Mouse (Mus musculus) kidney, embryonic 14.5 days (tissue): ENCODE measurements around the gene 2310009B15Rik. TPM values are rescaled to one million over a fixed set of nuclear protein-coding genes. Genes with fewer than 3 reads are reported as not detected.

Source experiments
- ATAC-seq: fragments of 200-750 bp; cut with Nextera tagmentation; 2 replicates; pipeline ENCODE4 v1.8.0; 2017; ENCODE audit warnings: moderate number of reproducible peaks, mild to moderate bottlenecking, moderate TSS enrichment, moderate library complexity; ENCODE audit not compliant: low FRiP score, low TSS enrichment
- H3K27ac ChIP-seq: fragments of 300-500 bp; sonication (generic); 2 replicates; pipeline ENCODE4 v1.5.1; 2014; ENCODE audit warnings: low read depth, mild to moderate bottlenecking, low read length, moderate library complexity, mixed read lengths
- H3K27me3 ChIP-seq: fragments of 300-500 bp; sonication (generic); 2 replicates; pipeline ENCODE4 v1.6.1; 2014; ENCODE audit warnings: mild to moderate bottlenecking, low read length; ENCODE audit not compliant: control insufficient read depth, insufficient read depth
- H3K36me3 ChIP-seq: fragments of 300-500 bp; sonication (generic); 2 replicates; pipeline ENCODE4 v1.6.1; 2014; ENCODE audit warnings: low read length, mixed read lengths; ENCODE audit not compliant: control insufficient read depth, insufficient read depth
- H3K4me1 ChIP-seq: fragments of 300-500 bp; sonication (generic); 2 replicates; pipeline ENCODE4 v1.6.1; 2014; ENCODE audit warnings: low read length, mixed read lengths; ENCODE audit not compliant: control insufficient read depth, insufficient read depth
- H3K4me2 ChIP-seq: fragments of 300-500 bp; sonication (generic); replicated peaks from 2 replicates; pipeline ENCODE4 v1.6.1; 2014; ENCODE audit warnings: low read depth, mild to moderate bottlenecking, low read length
- H3K4me3 ChIP-seq: fragments of 300-500 bp; sonication (generic); 2 replicates; pipeline ENCODE4 v1.5.1; 2014; ENCODE audit warnings: mild to moderate bottlenecking, low read length
- H3K9ac ChIP-seq: fragments of 300-500 bp; sonication (generic); 2 replicates; pipeline ENCODE4 v1.6.1; 2014; ENCODE audit warnings: low read depth, mild to moderate bottlenecking, low read length, moderate library complexity
- H3K9me3 ChIP-seq: fragments of 300-500 bp; sonication (generic); 2 replicates; pipeline ENCODE4 v1.6.1; 2016; ENCODE audit warnings: low read length; ENCODE audit not compliant: control insufficient read depth
- WGBS: fragments of 180-500 bp; shearing (Covaris S2); extraction: QIAGEN DNeasy Blood & Tissue Kit; methylation state at CpG from one replicate; pipeline ENCODE4 v1.1.7; 2014; 5-methylcytosine and 5-hydroxymethylcytosine counted together
- polyA plus RNA-seq: library from polyadenylated mRNA; unstranded; fragments of >200 nt; fragmentation: Nextera tagmentation; extraction: Ambion mirVana; gene quantifications from 2 replicates; pipeline ENCODE4 v1.2.1, GENCODE M21; 2014

The 2310009B15Rik gene
- polyA plus RNA-seq, 1 experiment from 2014 or later: 47.8 TPM

DNA sequence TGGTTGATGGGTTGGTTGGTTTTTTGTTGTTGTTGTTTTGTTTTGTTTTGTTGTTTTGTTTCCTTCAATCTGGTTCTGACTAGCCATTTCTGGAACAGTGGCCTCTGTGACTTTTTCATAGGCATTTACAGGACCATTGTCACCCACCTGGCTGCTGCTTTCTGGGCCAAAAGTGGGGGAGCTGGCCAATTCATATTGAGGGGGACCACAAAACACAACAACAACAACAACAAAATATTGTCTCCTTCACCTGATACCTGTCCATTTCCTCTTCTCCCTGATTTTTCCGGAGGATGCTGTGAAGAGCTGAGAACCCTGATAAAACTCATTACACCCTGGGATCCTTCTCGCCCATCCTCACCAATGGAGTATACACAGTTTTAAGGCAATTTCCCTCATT is 17.4 kb downstream of the 2310009B15Rik start:
- Histone ChIP-seq H3K36me3 (no peaks in the 10 kb centered on the region), H3K4me1 (no peaks in the 10 kb centered on the region; the same call in 1 of the 2 replicates), H3K9me3 (no peaks in the 10 kb centered on the region), H3K4me2 (no peak overlapping the region), H3K4me3 (no peak overlapping the region), H3K27me3 (peaks cover 72% of the 10 kb centered on the region), H3K27ac (no peak overlapping the region), H3K9ac (no peak overlapping the region)
- 15% methylated on average over 2 of the region's 2 CpGs for WGBS
- ATAC-seq: no peak

DNA sequence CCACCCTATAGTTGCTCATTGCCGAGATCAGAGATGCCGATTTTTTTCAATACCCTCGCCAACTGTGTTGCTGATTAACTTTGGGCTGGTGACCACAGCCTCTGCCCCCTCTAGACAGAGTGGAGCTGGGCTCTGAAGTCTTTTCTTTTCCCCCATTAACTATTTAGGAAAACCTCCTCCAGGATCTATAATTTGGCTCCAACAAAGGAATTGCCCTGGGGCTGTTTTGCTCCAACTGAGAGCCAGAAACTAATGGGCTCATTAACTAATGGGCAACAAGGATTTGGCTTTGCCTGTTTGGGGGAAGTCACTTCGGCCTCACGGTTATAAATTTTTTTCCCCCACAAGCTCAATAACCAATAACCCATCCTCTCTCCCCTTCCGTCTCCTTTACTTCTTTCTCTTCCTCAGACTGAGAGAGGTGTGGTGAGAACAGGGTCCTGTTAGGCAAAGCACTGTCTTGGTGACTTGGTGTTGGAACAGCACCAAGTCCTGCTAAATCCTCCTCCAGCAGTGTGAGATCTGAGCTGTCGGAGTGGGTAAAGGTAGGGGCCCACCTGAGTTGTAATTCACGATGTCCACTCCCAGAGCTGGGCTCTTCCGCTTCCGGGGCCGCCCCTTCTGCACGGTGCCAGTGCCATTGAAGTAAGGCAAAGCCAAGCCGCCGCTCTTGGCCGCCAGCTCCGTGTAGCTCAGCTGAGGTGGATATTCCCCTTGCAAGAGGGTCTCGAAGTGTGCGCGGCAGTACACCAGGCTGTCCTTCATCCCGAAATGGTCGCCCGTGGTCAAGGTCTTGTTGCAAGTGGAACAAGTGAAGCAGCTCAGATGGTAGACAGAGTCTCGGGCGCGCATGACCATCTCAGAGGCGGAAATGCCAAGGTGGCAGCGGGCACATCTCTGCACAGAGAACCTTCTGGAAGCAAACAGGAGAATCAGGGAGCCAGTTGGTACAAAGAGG is 18.6 kb downstream of the 2310009B15Rik start:
- Histone ChIP-seq H3K4me1 (no peaks in the 10 kb centered on the region; the same call in 1 of the 2 replicates), H3K9ac (no peak overlapping the region), H3K27me3 (peaks cover 75% of the 10 kb centered on the region), H3K27ac (no peak overlapping the region), H3K4me2 (peak overlapping the region; percentile 25), H3K36me3 (no peaks in the 10 kb centered on the region), H3K9me3 (no peaks in the 10 kb centered on the region), H3K4me3 (peak overlapping the region; percentile 17)
- peak; percentile 28; the same call in 1 of the 2 replicates for ATAC-seq
- 7% methylated on average over 27 of the region's 27 CpGs for whole genome bisulfite sequencing

GRCm38 (mm10) chr1:138835355-138835900 is 21.2 kb downstream of the 2310009B15Rik start:
- H3K27ac ChIP-seq: no peak overlapping the region
- no peak overlapping the region for H3K4me2 ChIP-seq
- no peak overlapping the region for H3K9ac ChIP-seq
- peaks cover 81% of the 10 kb centered on the region for H3K27me3 ChIP-seq
- no peak overlapping the region for H3K4me3 ChIP-seq
- 3% methylated on average over 3 of the region's 3 CpGs for WGBS
- no peaks in the 10 kb centered on the region for H3K4me1 ChIP-seq
- H3K9me3 ChIP-seq: no peaks in the 10 kb centered on the region
- ATAC-seq: no peak
- H3K36me3 ChIP-seq: no peaks in the 10 kb centered on the region

GRCm38 (mm10) chr1:138831309-138831708 is 25.3 kb downstream of the 2310009B15Rik start:
- Histone ChIP-seq H3K27me3 (peaks cover 55% of the 10 kb centered on the region), H3K9ac (no peak overlapping the region), H3K4me1 (no peaks in the 10 kb centered on the region), H3K27ac (no peak overlapping the region), H3K36me3 (no peaks in the 10 kb centered on the region), H3K4me3 (peak overlapping the region; percentile 23; the same call in 1 of the 2 replicates), H3K4me2 (peak overlapping the region; percentile 39), H3K9me3 (no peaks in the 10 kb centered on the region)
- ATAC-seq: no peak
- under 1% methylated on average over 16 of the region's 16 CpGs for WGBS

GRCm38 (mm10) chr1:138826841-138827240 is 29.8 kb downstream of the 2310009B15Rik start:
- Histone ChIP-seq H3K4me2 (no peak overlapping the region), H3K27ac (no peak overlapping the region), H3K9ac (no peak overlapping the region), H3K4me1 (no peaks in the 10 kb centered on the region), H3K36me3 (no peaks in the 10 kb centered on the region), H3K9me3 (no peaks in the 10 kb centered on the region), H3K4me3 (no peak overlapping the region), H3K27me3 (peaks cover 11% of the 10 kb centered on the region)
- 69% methylated on average over 6 of the region's 6 CpGs for WGBS
- ATAC-seq: no peak

DNA sequence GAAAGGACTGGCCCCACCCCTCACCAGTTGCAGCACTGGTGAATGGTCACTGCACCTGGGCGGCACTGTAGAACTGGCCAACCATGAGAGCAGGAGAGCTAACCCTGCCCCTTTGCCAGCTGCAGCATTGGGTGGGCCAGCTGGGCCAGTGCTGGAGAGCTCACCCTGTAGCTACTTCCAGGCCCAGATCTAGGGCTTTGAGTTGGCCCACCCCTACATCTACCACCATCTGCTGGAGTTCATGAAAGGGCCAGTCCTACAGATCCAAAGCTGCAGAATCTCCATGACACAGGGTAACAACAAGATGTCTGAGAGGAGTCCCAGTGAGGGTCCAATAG is 33.7 kb downstream of the 2310009B15Rik start:
- Histone ChIP-seq H3K27ac (no peak overlapping the region), H3K9ac (no peak overlapping the region), H3K4me2 (no peak overlapping the region), H3K4me3 (no peak overlapping the region), H3K9me3 (no peaks in the 10 kb centered on the region), H3K36me3 (no peaks in the 10 kb centered on the region), H3K4me1 (no peaks in the 10 kb centered on the region), H3K27me3 (peaks cover 2% of the 10 kb centered on the region; the same call in 1 of the 2 replicates)
- WGBS: 95% methylated on average over 1 of the region's 1 CpGs
- ATAC-seq: no peak

DNA sequence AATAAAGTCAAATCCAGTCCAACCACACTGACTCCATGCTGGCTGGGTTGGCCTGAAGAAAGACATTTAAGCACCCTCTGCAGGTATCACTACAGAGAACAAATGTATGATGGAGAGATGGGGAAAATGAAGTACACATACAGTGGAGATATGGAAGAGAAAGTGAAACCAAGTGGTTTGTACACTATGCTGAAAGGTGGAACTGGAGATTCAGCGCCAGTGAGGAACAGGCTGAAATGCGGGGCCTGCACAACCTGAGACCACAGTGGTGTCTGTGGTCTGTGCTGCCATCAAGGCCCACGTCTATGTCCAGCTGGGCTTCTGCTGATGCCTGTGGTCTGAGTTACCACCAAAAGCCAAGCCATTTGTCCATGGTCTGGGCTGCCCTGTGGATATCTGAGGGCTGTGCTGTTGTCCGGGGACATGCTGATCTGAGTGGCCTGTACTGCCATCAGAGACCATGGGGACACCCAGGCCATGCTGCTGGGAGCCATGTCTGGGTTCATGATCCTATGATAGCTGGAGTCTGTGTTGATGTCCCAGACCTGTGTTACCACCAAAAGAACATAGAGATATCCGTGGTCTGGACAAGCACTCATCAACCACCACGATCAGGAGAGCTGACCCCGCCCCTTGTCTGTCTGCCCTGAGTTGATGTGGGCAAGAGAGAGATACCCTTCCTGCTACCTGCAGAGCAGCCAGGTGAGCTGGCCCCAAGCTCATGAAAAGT is 34.2 kb downstream of the 2310009B15Rik start:
- no peaks in the 10 kb centered on the region for H3K4me1 ChIP-seq
- WGBS: 86% methylated on average over 7 of the region's 7 CpGs
- H3K9ac ChIP-seq: no peak overlapping the region
- H3K4me2 ChIP-seq: no peak overlapping the region
- H3K9me3 ChIP-seq: no peaks in the 10 kb centered on the region
- no peak overlapping the region for H3K27ac ChIP-seq
- no peak overlapping the region for H3K4me3 ChIP-seq
- no peak for ATAC-seq
- no peaks in the 10 kb centered on the region for H3K27me3 ChIP-seq
- no peaks in the 10 kb centered on the region for H3K36me3 ChIP-seq
